Mouse (Mus musculus): ENCODE results near the gene Wdr63.

- TF ChIP-seq CTCF (IDR thresholded peaks at IDR 0.05; ENCODE audit: insufficient read depth, low read depth, low read length) = no peak
- TF ChIP-seq POLR2A (IDR thresholded peaks at IDR 0.05; ENCODE audit: insufficient read depth, low read depth, low read length) = no peak
These were observed 96.2 kb downstream of the Wdr63 start for GRCm38 (mm10) chr3:146011544-146012218.
